Mouse (Mus musculus) brown adipose tissue, adult 24 weeks (tissue): ENCODE results near the gene Slc9a8. TPM values are rescaled to one million over a fixed set of nuclear protein-coding genes. Genes with fewer than 3 reads are reported as not detected.
"Not testable (repeated sequence)": the region's sequence is repeated elsewhere in the genome, so short reads cannot be mapped to it uniquely, and the experiment has no call there.

ENCODE experiments used
- H3K27ac ChIP-seq: fragments of 200-500 bp; replicated peaks from 2 replicates; pipeline ENCODE4 v1.5.1; 2012; ENCODE audit warnings: low read depth, mild to moderate bottlenecking, low read length
- H3K4me1 ChIP-seq: fragments of 200-500 bp; 2 replicates; pipeline ENCODE4 v1.6.1; 2012; ENCODE audit warnings: low read length, mixed read lengths; ENCODE audit not compliant: control insufficient read depth, insufficient read depth, insufficient read length
- H3K4me3 ChIP-seq: fragments of 200-500 bp; 2 replicates; pipeline ENCODE4 v1.5.1; 2012; ENCODE audit warnings: low read depth, mild to moderate bottlenecking, low read length, moderate library complexity; ENCODE audit not compliant: insufficient read depth
- polyA plus RNA-seq: library from polyadenylated mRNA; stranded (reverse); fragments of >200 nt; gene quantifications from 2 replicates; pipeline ENCODE4 v1.2.4, GENCODE M21; 2012; ENCODE audit not compliant: missing spikeins, insufficient read depth, insufficient read length

Slc9a8 gene
- polyA plus RNA-seq, 1 experiment: 13.5 TPM

DNA sequence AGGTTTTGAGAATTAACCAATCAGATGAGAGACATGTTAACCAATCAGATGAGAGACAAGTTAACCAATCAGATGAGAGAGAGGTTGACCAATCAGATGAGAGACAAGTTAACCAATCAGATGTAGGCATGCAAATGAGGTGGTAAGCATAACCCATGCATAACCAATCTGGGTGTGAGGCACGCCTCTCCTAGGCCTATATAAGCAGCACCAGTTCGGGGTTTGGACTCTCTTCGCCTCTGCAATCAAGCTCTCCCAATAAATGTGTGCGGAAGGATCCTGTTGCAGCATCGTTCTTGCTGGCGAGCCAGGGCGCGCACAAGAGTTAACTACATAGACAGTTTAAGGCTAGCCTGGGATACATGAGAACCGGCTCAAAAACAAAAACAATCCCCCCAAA is 25.1 kb upstream of the Slc9a8 start:
- not testable (repeated sequence) for H3K4me3 ChIP-seq, H3K4me1 ChIP-seq, H3K27ac ChIP-seq

DNA sequence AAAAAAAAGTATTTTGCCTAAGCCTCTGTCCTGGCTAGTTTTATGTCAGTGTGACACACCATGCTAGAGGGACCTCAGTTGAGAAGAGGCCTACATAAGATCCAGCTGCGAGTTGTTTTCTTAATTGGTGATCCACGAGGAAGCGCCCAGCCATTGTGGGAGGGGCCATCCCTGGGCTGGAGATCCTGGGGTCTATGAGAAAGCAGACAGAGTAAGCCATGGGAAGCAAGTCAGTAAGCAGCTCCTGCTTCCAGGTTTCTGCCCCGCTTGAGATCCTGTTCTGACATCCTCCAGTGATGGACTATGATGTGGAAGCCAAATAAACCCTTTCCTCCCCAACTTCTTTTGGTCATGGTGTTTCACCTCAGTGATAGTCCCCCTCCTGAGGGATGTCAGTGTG is 22.5 kb upstream of the Slc9a8 start:
- no peak overlapping the region for H3K27ac ChIP-seq
- H3K4me1 ChIP-seq: no peaks in the 10 kb centered on the region

DNA sequence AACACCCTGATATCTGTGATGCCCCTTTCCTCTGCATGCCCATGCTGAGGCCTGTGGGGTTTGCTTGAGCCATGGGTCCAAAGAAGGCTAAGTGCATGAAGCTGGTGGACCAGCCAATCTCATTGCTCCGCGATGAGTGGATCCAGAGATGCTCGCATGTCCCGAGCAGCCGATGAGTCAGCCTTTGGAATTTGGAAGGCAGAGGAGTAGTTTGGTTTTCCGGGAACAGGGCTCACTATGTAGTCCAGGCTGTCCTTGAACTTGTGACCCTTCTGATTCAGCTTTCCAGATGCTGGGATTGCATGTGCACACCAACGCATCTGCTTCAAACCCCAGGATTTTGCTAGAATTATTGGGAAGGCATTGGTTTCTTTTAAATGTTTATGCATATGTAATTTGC is 21.9 kb upstream of the Slc9a8 start:
- Histone ChIP-seq H3K4me1 (no peaks in the 10 kb centered on the region), H3K27ac (no peak overlapping the region), H3K4me3 (no peak overlapping the region)

More for the DNA sequence above, 22.5 kb upstream of the Slc9a8 start:
- no peak overlapping the region for H3K4me3 ChIP-seq

DNA sequence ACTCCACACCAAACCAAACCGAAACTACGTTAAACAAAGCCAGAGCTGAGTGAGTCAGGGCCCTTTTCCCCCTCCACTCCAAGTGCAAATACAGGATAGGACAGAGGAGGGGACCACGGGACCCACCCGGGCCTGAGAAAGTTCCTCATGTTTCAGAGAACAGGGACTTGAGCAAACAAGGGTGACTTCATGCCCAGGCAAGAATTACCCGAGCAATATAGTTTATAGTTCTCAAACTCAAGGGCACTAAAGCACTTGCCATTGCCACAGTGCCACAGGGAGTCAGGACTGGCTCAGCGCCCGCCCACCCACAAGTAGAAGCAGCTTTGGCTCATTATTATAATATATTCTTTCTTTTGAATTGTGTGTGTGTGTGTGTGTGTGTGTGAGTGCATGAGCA is 18.4 kb upstream of the Slc9a8 start:
- no peak overlapping the region for H3K4me3 ChIP-seq
- no peaks in the 10 kb centered on the region for H3K4me1 ChIP-seq
- no peak overlapping the region for H3K27ac ChIP-seq

DNA sequence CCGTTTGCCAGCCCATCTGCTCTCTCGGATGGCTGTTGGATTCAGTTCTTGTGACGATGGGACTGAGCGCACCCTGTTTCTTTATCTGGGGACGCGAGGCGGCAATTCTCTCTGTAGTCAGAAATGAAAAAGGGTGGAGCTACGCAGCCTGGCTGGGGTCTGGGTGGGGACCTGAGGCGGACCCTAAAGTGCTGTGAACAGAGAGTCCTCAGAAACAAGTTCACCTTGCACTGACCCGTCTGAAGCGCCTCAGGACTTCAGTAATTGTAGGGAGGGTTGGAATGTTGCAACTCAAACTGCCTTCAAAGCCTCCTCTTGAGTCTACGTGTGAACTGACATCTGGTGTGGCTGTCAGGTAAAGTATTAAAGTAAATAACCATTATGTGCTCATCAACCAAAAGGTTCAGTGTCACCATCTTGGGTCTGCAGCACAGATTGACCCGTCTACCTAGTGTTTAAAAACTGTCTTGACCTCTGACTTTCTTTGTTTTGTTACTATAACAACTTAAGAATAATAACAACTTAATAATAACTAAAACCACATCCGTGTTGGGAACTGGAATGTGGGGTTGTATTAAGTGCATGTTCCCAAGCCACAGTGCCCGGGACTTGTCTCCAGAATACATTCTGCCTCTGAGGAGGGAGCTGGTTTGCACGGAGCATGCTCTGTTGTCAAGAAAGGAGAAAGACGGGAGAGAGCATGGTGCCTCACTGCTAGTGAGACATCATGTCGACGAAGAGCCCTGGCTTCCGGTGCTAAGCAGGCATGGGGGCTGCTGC is 16.2 kb upstream of the Slc9a8 start:
- H3K4me3 ChIP-seq: no peak overlapping the region
- no peak overlapping the region for H3K27ac ChIP-seq
- no peaks in the 10 kb centered on the region for H3K4me1 ChIP-seq

DNA sequence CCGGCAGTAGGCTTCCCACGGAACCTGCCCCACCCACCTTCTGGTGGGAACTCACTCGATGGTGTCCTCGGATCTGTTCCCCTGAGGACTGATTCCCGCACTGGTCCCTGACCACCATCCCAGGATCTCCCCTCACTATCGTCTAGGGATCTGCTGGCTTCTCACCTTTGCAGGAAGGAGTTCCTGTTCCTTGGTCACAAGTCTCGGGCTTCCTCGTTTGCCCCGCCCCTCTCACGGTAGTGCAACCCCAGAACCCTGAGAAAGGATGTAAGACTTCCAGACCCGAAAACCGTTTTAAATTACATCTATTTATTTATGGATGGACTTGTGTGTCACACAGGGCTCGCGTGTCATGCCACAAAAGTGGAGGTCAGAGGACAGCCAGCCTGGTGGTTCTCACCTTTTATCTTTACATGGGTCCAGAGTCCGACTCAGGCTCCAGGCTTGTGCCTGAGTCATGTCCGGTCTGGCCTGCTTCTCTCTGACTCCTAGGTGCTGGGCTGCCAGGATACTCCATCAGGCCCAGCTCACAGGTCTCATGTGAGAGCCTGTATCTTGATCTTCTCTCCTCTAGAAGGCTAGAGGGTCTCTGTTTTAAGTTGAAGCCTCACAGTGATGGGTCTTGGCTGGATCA is 14.1 kb upstream of the Slc9a8 start:
- no peak overlapping the region for H3K27ac ChIP-seq

DNA sequence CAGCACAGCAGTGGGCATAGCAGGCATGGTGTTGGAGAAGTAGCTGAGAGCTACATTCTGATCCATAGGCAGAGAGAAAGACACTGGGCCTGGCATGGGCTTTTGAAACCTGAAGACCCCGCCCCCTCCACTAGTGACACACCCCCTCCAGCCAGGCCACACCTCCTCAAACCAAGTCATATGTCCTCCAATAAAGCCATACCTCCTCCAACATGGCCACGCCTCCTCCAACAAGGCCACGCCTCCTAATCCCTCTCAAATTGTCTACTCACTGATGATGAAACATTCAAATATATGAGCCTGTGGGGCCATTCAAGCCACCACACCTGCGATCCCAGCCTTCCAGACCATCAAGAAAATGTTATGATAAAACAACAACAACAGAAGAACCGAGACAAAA is 7.1 kb upstream of the Slc9a8 start:
- Histone ChIP-seq H3K4me1 (no peaks in the 10 kb centered on the region), H3K27ac (no peak overlapping the region), H3K4me3 (no peak overlapping the region)

More for the DNA sequence above, 14.1 kb upstream of the Slc9a8 start:
- H3K4me3 ChIP-seq: no peak overlapping the region
- H3K4me1 ChIP-seq: no peaks in the 10 kb centered on the region

DNA sequence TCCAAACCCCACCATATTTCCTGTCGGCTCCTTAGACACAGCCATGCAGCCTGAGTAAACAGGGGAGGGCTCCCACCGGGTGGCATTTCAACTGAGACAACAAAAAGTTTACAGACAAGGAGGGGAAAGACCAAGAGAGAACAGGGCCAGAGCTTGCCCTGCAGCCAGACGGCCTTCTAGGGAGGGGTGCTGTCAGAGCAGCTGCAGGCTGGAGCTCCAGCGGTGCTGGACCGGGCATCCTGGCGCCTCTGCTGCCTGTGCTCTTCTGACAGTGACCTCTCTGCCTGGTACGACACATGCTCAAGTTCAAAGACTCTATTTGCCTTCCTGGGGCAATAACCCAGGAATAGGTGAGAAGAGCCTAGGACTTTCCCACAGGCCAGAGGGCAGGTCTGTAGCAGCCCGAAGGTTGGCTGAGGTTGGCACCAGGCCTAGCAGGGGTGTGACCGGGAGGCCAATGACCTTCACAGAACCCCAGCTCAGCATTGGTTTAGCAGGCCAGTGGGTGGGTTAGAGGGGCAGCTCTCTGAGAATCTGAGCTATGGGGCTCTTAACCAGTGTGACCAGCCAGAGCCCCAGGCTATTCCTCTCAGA is 5.4 kb upstream of the Slc9a8 start:
- Histone ChIP-seq H3K4me3 (no peak overlapping the region), H3K27ac (no peak overlapping the region), H3K4me1 (peaks cover 2% of the 10 kb centered on the region; the same call in 1 of the 2 replicates)

DNA sequence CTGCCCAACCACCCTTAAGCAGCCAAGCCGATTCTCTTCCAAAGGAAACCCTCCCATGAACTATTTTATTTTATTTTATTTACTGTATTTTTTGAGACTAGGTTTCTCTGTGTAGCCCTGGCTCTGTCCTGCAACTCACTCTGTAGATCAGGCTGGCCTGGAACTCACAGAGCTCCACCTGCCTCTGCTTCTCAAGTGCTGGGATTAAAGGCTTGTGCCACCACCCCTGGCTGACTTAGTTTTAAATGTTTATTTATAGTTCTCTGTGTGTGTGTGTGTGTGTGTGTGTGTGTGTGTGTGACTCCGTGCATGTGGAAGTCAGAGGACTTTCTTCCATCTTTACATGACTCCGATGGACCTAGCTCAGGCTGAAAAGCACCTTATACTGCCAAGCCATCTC is 4.5 kb upstream of the Slc9a8 start:
- H3K27ac ChIP-seq: no peak overlapping the region
- no peak overlapping the region for H3K4me3 ChIP-seq

DNA sequence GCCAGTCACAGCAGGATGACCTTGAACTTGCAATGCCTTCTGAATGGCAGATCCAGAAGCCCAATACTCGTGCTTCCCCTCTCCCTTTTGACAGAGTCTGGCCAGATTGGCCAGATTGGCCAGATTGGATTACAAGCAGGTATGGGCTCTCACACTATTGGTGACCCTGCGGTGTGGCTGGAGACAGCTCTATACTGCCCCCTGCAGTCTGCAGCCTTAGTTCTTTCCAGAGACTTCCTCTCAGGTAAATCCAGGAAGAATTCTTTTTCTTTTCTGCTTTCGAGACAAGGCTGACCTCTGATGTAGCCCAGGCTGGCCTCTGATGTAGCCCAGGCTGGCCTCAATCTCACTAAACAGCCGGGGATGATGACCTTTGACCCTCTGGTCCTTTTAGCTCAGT is 3.8 kb upstream of the Slc9a8 start:
- Histone ChIP-seq H3K27ac (no peak overlapping the region), H3K4me1 (peaks cover 2% of the 10 kb centered on the region; the same call in 1 of the 2 replicates), H3K4me3 (no peak overlapping the region)

More for the DNA sequence above, 4.5 kb upstream of the Slc9a8 start:
- H3K4me1 ChIP-seq: peaks cover 2% of the 10 kb centered on the region; the same call in 1 of the 2 replicates

DNA sequence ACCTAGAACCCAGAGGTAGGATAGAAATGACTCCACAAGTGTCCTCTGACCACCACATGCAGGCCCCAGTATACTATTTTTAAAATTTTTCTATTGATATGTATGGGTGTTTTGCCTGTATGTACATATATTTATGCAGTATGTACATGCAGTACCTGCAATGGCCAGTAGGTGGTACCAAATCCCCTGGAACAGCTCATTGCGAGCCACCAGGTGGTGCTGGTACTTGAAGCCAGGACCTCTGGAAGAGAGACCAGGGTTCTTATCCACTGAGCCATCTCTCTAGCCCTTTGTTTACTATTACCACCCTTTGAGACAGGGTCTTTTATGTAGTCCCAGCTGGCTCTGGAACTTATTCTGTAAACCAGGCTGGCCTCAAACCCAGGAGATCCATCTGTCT is 2.3 kb upstream of the Slc9a8 start:
- Histone ChIP-seq H3K27ac (no peak overlapping the region), H3K4me3 (no peak overlapping the region), H3K4me1 (peaks cover 2% of the 10 kb centered on the region; the same call in 1 of the 2 replicates)

DNA sequence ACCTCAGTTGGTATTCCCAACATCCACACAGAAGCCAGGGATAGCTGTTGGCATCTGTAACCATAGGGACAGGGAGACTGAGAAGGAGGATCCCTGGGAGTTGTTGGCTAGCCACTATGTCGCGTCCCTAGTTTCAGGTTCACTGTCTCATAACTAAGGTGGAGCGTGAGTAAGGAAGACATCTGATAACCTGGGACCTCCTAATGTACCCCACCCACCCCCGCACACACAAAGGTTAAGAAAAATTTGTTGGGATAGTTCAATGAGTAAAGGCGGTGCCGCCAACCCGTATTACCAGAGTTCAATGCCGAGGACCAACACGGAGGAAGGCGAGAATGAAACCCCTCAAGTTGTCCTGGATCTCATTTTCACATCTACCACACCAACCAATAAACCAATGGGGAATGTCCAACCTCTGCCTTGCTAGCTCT is 686 bp upstream of the Slc9a8 start:
- Histone ChIP-seq H3K4me3 (peak overlapping the region; percentile 80), H3K27ac (peak overlapping the region; percentile 95), H3K4me1 (peaks cover 2% of the 10 kb centered on the region; the same call in 1 of the 2 replicates)

DNA sequence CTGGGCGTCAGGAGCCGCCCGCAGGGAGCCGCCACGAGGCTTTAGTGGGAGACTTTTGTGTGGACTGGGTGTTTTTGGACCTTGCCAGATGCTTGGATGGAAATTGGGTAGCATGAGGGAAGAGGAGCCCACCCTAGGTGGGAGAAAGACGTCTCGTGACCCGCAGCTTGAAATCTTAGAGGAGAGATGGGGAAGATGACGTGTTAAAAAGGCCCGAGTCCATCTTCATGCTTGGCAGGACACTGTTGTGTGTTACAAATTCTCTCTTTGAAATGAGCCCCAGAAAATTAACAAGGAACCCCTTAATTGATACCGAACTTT is 598 bp downstream of the Slc9a8 start:
- Histone ChIP-seq H3K27ac (peak overlapping the region; percentile 95), H3K4me1 (peaks cover 2% of the 10 kb centered on the region; the same call in 1 of the 2 replicates)

DNA sequence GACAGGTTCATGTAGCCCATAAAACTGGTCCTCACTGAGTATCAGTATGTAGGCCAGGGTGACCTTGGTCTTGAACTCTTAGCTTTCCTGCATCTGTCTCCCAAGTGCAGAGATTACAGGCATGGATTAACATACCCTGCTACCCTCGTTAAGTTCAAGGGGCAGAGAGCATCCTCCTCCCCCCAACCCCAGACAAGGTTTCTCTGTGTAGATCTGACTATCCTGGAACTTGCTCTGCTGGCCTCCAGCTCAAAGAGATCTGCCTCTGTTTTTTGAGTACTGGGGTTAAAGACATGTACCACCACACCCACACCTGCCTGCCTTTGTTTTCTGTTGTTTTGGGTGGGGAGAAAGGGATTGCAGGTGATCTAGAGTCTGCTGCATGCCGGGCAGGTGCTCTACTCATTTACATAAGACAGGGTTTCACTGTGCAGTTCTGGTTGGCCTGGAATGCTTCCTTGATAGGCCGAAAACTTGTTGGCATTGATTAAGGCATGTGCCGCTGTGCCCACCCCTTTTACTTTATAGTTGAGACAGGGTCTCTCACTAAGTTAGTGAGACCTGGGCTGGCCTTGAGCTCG is 1.6 kb downstream of the Slc9a8 start:
- Histone ChIP-seq H3K27ac (no peak overlapping the region), H3K4me3 (no peak overlapping the region)

More for the DNA sequence above, 598 bp downstream of the Slc9a8 start:
- peak overlapping the region; percentile 80 for H3K4me3 ChIP-seq

DNA sequence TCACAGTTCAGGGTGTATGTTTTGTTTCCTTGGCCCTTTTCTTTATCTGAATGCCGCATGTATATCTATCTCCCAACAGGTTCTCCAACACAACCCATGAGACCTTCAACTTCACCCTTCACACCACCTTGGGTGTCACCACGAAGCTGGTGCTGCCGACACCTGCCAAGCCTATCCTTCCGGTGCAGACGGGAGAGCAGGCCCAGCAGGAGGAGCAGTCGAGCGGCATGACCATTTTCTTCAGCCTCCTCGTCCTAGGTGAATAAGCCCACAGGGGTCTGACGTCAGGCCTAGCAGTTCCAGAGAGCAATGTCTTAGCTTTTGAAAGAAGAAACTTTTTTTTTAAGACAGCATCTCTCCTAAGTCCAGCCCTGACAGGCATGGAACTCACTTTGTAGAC is 2.5 kb downstream of the Slc9a8 start:
- no peak overlapping the region for H3K4me3 ChIP-seq
- H3K27ac ChIP-seq: no peak overlapping the region
- H3K4me1 ChIP-seq: peaks cover 2% of the 10 kb centered on the region; the same call in 1 of the 2 replicates

More for the DNA sequence above, 1.6 kb downstream of the Slc9a8 start:
- peaks cover 2% of the 10 kb centered on the region; the same call in 1 of the 2 replicates for H3K4me1 ChIP-seq
